ENCODE assay signal across 10 mouse cellular contexts in genomic region chr11:97082977-97083376, GRCm38 (mm10). TPM values are rescaled to one million over a fixed set of nuclear protein-coding genes. Genes with fewer than 3 reads are reported as not detected.
DNase-seq lines count a peak whose midpoint lies in the region; ATAC-seq and TF ChIP-seq lines count a peak whose summit lies in the region.
"Had no signal": no experiment of that assay in that cellular context is flagged by ENCODE, and none has a peak within 500 bp of the region (broad histone marks: within the 10 kb centered on the region; RNA-seq: fewer than 3 reads in every experiment).

No protein-coding gene starts in this region.

- no peaks in the 10 kb centered on the region for H3K9me3 ChIP-seq in hindbrain, embryonic 10.5 days
- no peaks in the 10 kb centered on the region for H3K9me3 ChIP-seq in hindbrain, embryonic 14.5 days (ENCODE audit: control insufficient read depth, low read length)
- no peaks in the 10 kb centered on the region for H3K9me3 ChIP-seq in kidney, embryonic 14.5 days (ENCODE audit: control insufficient read depth, low read length)
- H3K9me3 ChIP-seq: embryonic facial prominence, embryonic 15.5 days; neural tube, embryonic 12.5 days had no signal

- WGBS in hindbrain, embryonic 10.5 days: 47% methylated on average over 11 of the region's 11 CpGs
- 46% methylated on average over 11 of the region's 11 CpGs for WGBS in hindbrain, embryonic 14.5 days
- WGBS in bone marrow, adult 2 months: 26% methylated on average over 11 of the region's 11 CpGs
- 39% methylated on average over 11 of the region's 11 CpGs for WGBS in kidney, embryonic 14.5 days

- no peak overlapping the region for H3K4me2 ChIP-seq in hindbrain, embryonic 14.5 days (replicated peaks)
- 0 out of 2 replicates have a peak overlapping the region, but pooled peaks have one; percentile 21 for H3K4me2 ChIP-seq in kidney, embryonic 14.5 days (replicated peaks; ENCODE audit: low read depth, low read length)
- H3K4me2 ChIP-seq: neural tube, embryonic 12.5 days had no signal

- peaks cover 9% of the 10 kb centered on the region for H3K27me3 ChIP-seq in hindbrain, embryonic 10.5 days (ENCODE audit: insufficient read depth, poor library complexity, severe bottlenecking)
- no peaks in the 10 kb centered on the region for H3K27me3 ChIP-seq in hindbrain, embryonic 14.5 days (ENCODE audit: control insufficient read depth, insufficient read depth, low read length)
- no peaks in the 10 kb centered on the region for H3K27me3 ChIP-seq in kidney, embryonic 14.5 days (ENCODE audit: control insufficient read depth, insufficient read depth, low read length)
- H3K27me3 ChIP-seq: neural tube, embryonic 12.5 days had no signal

- no peak overlapping the region for H3K9ac ChIP-seq in hindbrain, embryonic 14.5 days
- no peak overlapping the region for H3K9ac ChIP-seq in kidney, embryonic 14.5 days (ENCODE audit: low read depth, low read length)
- H3K9ac ChIP-seq: embryonic facial prominence, embryonic 15.5 days; neural tube, embryonic 12.5 days had no signal

- no peak overlapping the region for H3K4me3 ChIP-seq in hindbrain, embryonic 10.5 days
- H3K4me3 ChIP-seq in hindbrain, embryonic 14.5 days (replicated peaks; ENCODE audit: low read length): no peak overlapping the region
- H3K4me3 ChIP-seq in bone marrow, adult 2 months (replicated peaks; ENCODE audit: control insufficient read depth, low read depth, low read length): no peak overlapping the region
- H3K4me3 ChIP-seq in kidney, embryonic 14.5 days (ENCODE audit: low read length): no peak overlapping the region
- H3K4me3 ChIP-seq: embryonic facial prominence, embryonic 15.5 days; neural tube, embryonic 12.5 days had no signal

- no peak overlapping the region for H3K27ac ChIP-seq in hindbrain, embryonic 10.5 days
- H3K27ac ChIP-seq in hindbrain, embryonic 14.5 days: no peak overlapping the region
- H3K27ac ChIP-seq in bone marrow, adult 2 months (ENCODE audit: control insufficient read depth, insufficient read depth, low read depth, low read length, poor library complexity): no peak overlapping the region
- H3K27ac ChIP-seq in kidney, embryonic 14.5 days (ENCODE audit: low read depth, low read length): no peak overlapping the region
- H3K27ac ChIP-seq: embryonic facial prominence, embryonic 15.5 days; neural tube, embryonic 12.5 days had no signal

- no peak for ATAC-seq in hindbrain, embryonic 14.5 days (ENCODE audit: low FRiP score)
- ATAC-seq in erythroid progenitor cell, adult 5-6 weeks (replicated peaks; ENCODE audit: low FRiP score, poor library complexity, severe bottlenecking): peak; percentile 53; the same call in 1 of the 2 replicates
- ATAC-seq in kidney, embryonic 14.5 days (ENCODE audit: low FRiP score, low TSS enrichment): no peak

- TF ChIP-seq CTCF in bone marrow, adult 2 months (IDR thresholded peaks at IDR 0.05; ENCODE audit: control insufficient read depth, insufficient read depth, low read length): peak; percentile 43

- no peaks in the 10 kb centered on the region for H3K36me3 ChIP-seq in hindbrain, embryonic 10.5 days
- no peaks in the 10 kb centered on the region for H3K36me3 ChIP-seq in hindbrain, embryonic 14.5 days (replicated peaks; ENCODE audit: control insufficient read depth, insufficient read depth)
- H3K36me3 ChIP-seq in kidney, embryonic 14.5 days (ENCODE audit: control insufficient read depth, insufficient read depth, low read length): no peaks in the 10 kb centered on the region
- H3K36me3 ChIP-seq: embryonic facial prominence, embryonic 15.5 days; neural tube, embryonic 12.5 days had no signal

- no peak for TF ChIP-seq POLR2A in bone marrow, adult 2 months (IDR thresholded peaks at IDR 0.05; ENCODE audit: borderline replicate concordance, control insufficient read depth, low read depth, low read length)

- peak; percentile 17 for DNase-seq in hindbrain, embryonic 10.5 days (ENCODE audit: low spot score)
- DNase-seq in hindbrain, embryonic 14.5 days (ENCODE audit: low spot score): no peak
- DNase-seq in CD4-positive, CD25-positive, alpha-beta regulatory T cell, adult 2 months (ENCODE audit: low read depth, low spot score): peak; percentile 83
- peak; percentile 80 for DNase-seq in lung, postnatal 10 days
- DNase-seq in ovary, adult 18-20 months (ENCODE audit: low spot score): no peak

- H3K4me1 ChIP-seq in hindbrain, embryonic 10.5 days (replicated peaks): peaks cover 10% of the 10 kb centered on the region; the same call in 1 of the 2 replicates
- 0 out of 2 replicates have a peak, but pooled peaks cover 5% of the 10 kb centered on the region for H3K4me1 ChIP-seq in hindbrain, embryonic 14.5 days (replicated peaks; ENCODE audit: control insufficient read depth, insufficient read depth, low read length)
- H3K4me1 ChIP-seq in bone marrow, adult 2 months (ENCODE audit: control insufficient read depth, insufficient read depth, low read length): no peaks in the 10 kb centered on the region; the same call in 1 of the 2 replicates
- H3K4me1 ChIP-seq in kidney, embryonic 14.5 days (ENCODE audit: control insufficient read depth, insufficient read depth, low read length): peaks cover 9% of the 10 kb centered on the region

RNA-seq across cellular contexts. Expression of gene Tbx21, which starts 32.2 kb away (rescaled TPM):
- 0.29 TPM in 2 replicates for polyA plus RNA-seq in hindbrain, embryonic 10.5 days (2016; fragmentation: Nextera tagmentation; extraction: Ambion mirVana)
- polyA plus RNA-seq in hindbrain, embryonic 14.5 days (2014; fragmentation: Nextera tagmentation; extraction: Ambion mirVana): not detected in 2 replicates
- polyA plus RNA-seq in bone marrow, adult 2 months (2011; ENCODE audit: insufficient read depth, insufficient read length, low replicate concordance, missing spikeins): 0.77 and 2.2 TPM in 2 replicates
- not detected in 2 replicates for total RNA-seq in erythroid progenitor cell, adult 5-6 weeks (2015; ENCODE audit: low replicate concordance)
- not detected in 2 replicates for total RNA-seq in erythroid progenitor cell, adult 5-6 weeks (2017; ENCODE audit: low replicate concordance)
- polyA plus RNA-seq in kidney, embryonic 14.5 days (2014; fragmentation: Nextera tagmentation; extraction: Ambion mirVana): 0.07 TPM in 1 of 2 replicates, not detected in the other
- polyA plus RNA-seq: neural tube, embryonic 12.5 days had no signal

RNA-seq across cellular contexts. Expression of gene Osbpl7, which starts 32.5 kb away (rescaled TPM):
- 9.4 and 10.7 TPM in 2 replicates for polyA plus RNA-seq in hindbrain, embryonic 10.5 days (2016; fragmentation: Nextera tagmentation; extraction: Ambion mirVana)
- polyA plus RNA-seq in hindbrain, embryonic 14.5 days (2014; fragmentation: Nextera tagmentation; extraction: Ambion mirVana): 6.3 and 7.9 TPM in 2 replicates
- 8.2 and 17.7 TPM in 2 replicates for polyA plus RNA-seq in bone marrow, adult 2 months (2011; ENCODE audit: insufficient read depth, insufficient read length, low replicate concordance, missing spikeins)
- 1.3 and 2.9 TPM in 2 replicates for total RNA-seq in erythroid progenitor cell, adult 5-6 weeks (2015; ENCODE audit: low replicate concordance)
- 1.4 and 22.7 TPM in 2 replicates for total RNA-seq in erythroid progenitor cell, adult 5-6 weeks (2017; ENCODE audit: low replicate concordance)
- 5.1 and 5.8 TPM in 2 replicates for polyA plus RNA-seq in kidney, embryonic 14.5 days (2014; fragmentation: Nextera tagmentation; extraction: Ambion mirVana)

RNA-seq across cellular contexts. Expression of gene Mrpl10, which starts 41.6 kb away (rescaled TPM):
- 78.9 and 80.7 TPM in 2 replicates for polyA plus RNA-seq in hindbrain, embryonic 10.5 days (2016; fragmentation: Nextera tagmentation; extraction: Ambion mirVana)
- polyA plus RNA-seq in hindbrain, embryonic 14.5 days (2014; fragmentation: Nextera tagmentation; extraction: Ambion mirVana): 60.5 TPM in 2 replicates
- polyA plus RNA-seq in bone marrow, adult 2 months (2011; ENCODE audit: insufficient read depth, insufficient read length, low replicate concordance, missing spikeins): 21.1 and 25.1 TPM in 2 replicates
- total RNA-seq in erythroid progenitor cell, adult 5-6 weeks (2015; ENCODE audit: low replicate concordance): 5.0 and 15.5 TPM in 2 replicates
- 4.6 and 5.3 TPM in 2 replicates for total RNA-seq in erythroid progenitor cell, adult 5-6 weeks (2017; ENCODE audit: low replicate concordance)
- 89.4 and 99.6 TPM in 2 replicates for polyA plus RNA-seq in kidney, embryonic 14.5 days (2014; fragmentation: Nextera tagmentation; extraction: Ambion mirVana)

RNA-seq across cellular contexts. Expression of gene Lrrc46, which starts 41.8 kb away (rescaled TPM):
- polyA plus RNA-seq in hindbrain, embryonic 10.5 days (2016; fragmentation: Nextera tagmentation; extraction: Ambion mirVana): 3.5 and 6.8 TPM in 2 replicates
- 2.6 and 4.3 TPM in 2 replicates for polyA plus RNA-seq in hindbrain, embryonic 14.5 days (2014; fragmentation: Nextera tagmentation; extraction: Ambion mirVana)
- polyA plus RNA-seq in bone marrow, adult 2 months (2011; ENCODE audit: insufficient read depth, insufficient read length, low replicate concordance, missing spikeins): not detected in 2 replicates
- not detected in 2 replicates for total RNA-seq in erythroid progenitor cell, adult 5-6 weeks (2015; ENCODE audit: low replicate concordance)
- total RNA-seq in erythroid progenitor cell, adult 5-6 weeks (2017; ENCODE audit: low replicate concordance): not detected in 2 replicates
- polyA plus RNA-seq in kidney, embryonic 14.5 days (2014; fragmentation: Nextera tagmentation; extraction: Ambion mirVana): 1.6 and 1.7 TPM in 2 replicates

RNA-seq across cellular contexts. Expression of gene Scrn2, which starts 53.2 kb away (rescaled TPM):
- 38.3 and 39.4 TPM in 2 replicates for polyA plus RNA-seq in hindbrain, embryonic 10.5 days (2016; fragmentation: Nextera tagmentation; extraction: Ambion mirVana)
- polyA plus RNA-seq in hindbrain, embryonic 14.5 days (2014; fragmentation: Nextera tagmentation; extraction: Ambion mirVana): 11.5 and 12.7 TPM in 2 replicates
- 3.0 and 6.7 TPM in 2 replicates for polyA plus RNA-seq in bone marrow, adult 2 months (2011; ENCODE audit: insufficient read depth, insufficient read length, low replicate concordance, missing spikeins)
- not detected in 2 replicates for total RNA-seq in erythroid progenitor cell, adult 5-6 weeks (2015; ENCODE audit: low replicate concordance)
- not detected in 2 replicates for total RNA-seq in erythroid progenitor cell, adult 5-6 weeks (2017; ENCODE audit: low replicate concordance)
- polyA plus RNA-seq in kidney, embryonic 14.5 days (2014; fragmentation: Nextera tagmentation; extraction: Ambion mirVana): 24.4 and 29.9 TPM in 2 replicates

Comparison
In these comparisons a context has a peak if more than half of its experiments do, and no peak if none do; other contexts are left out.
1. DNase-seq: peak in hindbrain, embryonic 10.5 days (single experiment), CD4-positive, CD25-positive, alpha-beta regulatory T cell, adult 2 months (single experiment) and lung, postnatal 10 days (single experiment); none in hindbrain, embryonic 14.5 days (single experiment) and ovary, adult 18-20 months (single experiment).